Mouse (Mus musculus) liver, adult 2 months (tissue): ENCODE data around the gene Egflam.

Experiments
- CTCF ChIP-seq: fragments of 200-500 bp; IDR thresholded peaks from 2 replicates; pipeline ENCODE4 v1.5.1; 2011; ENCODE audit warnings: low read depth, low read length, control low read depth
- POLR2A ChIP-seq: fragments of 200-500 bp; IDR thresholded peaks from 2 replicates; pipeline ENCODE4 v1.6.1; 2011; ENCODE audit warnings: low read length, control low read depth; ENCODE audit not compliant: insufficient read depth; ENCODE audit errors: extremely low read depth

GRCm38 (mm10) chr15:7217273-7217598 is 181.0 kb downstream of the Egflam start:
- no peak for TF ChIP-seq POLR2A
- TF ChIP-seq CTCF = no peak
